Mouse (Mus musculus): ENCODE results near the gene Ttll5.

DNA sequence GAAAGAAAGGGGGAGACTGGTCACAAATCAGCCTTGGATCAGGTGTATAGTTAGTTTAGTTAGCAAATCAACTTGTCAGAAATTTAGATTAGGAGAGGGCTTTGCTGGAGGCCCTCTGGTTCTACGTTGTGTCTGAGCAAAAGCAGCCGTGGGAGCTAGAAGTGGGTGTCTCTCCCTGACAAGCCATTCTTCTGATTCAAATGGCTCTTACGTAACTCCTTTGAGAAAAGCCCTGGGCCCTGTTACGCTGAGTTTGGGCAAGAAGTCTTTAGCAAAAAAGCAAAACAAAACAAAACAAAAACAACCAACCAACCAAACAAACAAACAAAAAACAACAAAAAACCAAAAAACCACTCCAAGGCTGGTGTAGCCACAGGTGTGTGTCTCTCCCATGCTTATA, 266.3 kb downstream of the Ttll5 start:
- TF ChIP-seq POLR2A (IDR thresholded peaks at IDR 0.05; ENCODE audit: control insufficient read depth, low read depth, low read length) (no peak), CTCF (IDR thresholded peaks at IDR 0.05; ENCODE audit: control insufficient read depth, insufficient read depth, insufficient replicate concordance, low read depth, low read length) (no peak)
